Mouse (Mus musculus): ENCODE results near the gene Tpte.

DNA sequence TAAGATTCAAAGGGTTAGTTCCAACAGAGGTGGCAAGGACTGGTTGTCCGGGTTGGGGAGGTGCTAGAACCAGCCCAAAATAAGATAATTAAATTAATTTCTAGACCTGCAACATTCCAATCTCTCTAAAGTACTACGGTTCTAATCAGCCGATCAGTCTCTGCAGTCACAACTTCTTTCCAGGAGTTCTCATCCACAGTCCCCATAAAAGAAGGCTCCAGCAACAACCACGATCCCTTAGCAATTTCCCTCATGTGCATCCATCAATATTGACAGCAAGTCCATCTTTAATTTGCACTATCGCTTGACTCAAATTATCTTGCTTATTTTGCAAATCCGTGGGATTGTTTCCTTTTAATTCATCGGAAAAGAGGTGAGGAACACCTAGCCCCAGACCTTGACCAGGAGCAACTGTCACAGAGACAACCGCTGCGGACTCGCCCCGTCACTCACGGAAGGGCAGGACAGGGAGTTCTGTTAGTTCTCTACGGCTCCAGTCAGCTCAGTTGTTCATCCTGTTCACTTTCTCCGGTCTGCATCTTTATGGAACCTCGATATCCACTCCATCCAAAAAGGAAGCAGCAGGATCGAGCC lies 127.5 kb downstream of the Tpte start:
- TF ChIP-seq GABPA (IDR thresholded peaks at IDR 0.05; ENCODE audit: low read depth, low read length): no peak
- TF ChIP-seq CHD2 (IDR thresholded peaks at IDR 0.05; ENCODE audit: low read length): no peak
- TF ChIP-seq CTCF (IDR thresholded peaks at IDR 0.05 in 2 of 3, conservative IDR thresholded peaks at IDR 0.05 in 1 of 3; ENCODE audit: control insufficient read depth in 1 of 3, insufficient read depth in 1 of 3, low read depth in 2 of 3, low read length in 3 of 3, poor library complexity in 1 of 3, severe bottlenecking in 1 of 3): no peak
- no peak for TF ChIP-seq ZC3H11A (IDR thresholded peaks at IDR 0.05; ENCODE audit: low read depth, low read length)
- no peak for TF ChIP-seq EP300 (IDR thresholded peaks at IDR 0.05; ENCODE audit: low read depth in 1 of 2, low read length in 2 of 2)
- TF ChIP-seq RCOR1 (IDR thresholded peaks at IDR 0.05; ENCODE audit: low read depth, low read length): no peak
- no peak for TF ChIP-seq MAX (IDR thresholded peaks at IDR 0.05; ENCODE audit: low read length)
- no peak for TF ChIP-seq POLR2A (IDR thresholded peaks at IDR 0.05; ENCODE audit: control insufficient read depth in 1 of 2, insufficient read depth in 1 of 2, low read depth in 1 of 2, low read length in 2 of 2, poor library complexity in 1 of 2)
- no peak for TF ChIP-seq GATA1 (IDR thresholded peaks at IDR 0.05; ENCODE audit: low read depth, low read length)
- no peak for TF ChIP-seq TAL1 (IDR thresholded peaks at IDR 0.05; ENCODE audit: low read length)

Measured in MEL (cell line).